Mouse (Mus musculus) forebrain, embryonic 13.5 days (tissue): ENCODE data around the gene Mphosph9. TPM values are rescaled to one million over a fixed set of nuclear protein-coding genes. Genes with fewer than 3 reads are reported as not detected.
"Not testable (repeated sequence)": the region's sequence is repeated elsewhere in the genome, so short reads cannot be mapped to it uniquely, and the experiment has no call there.

ENCODE experiments used
- ATAC-seq: fragments of 200-750 bp; cut with Nextera tagmentation; 2 replicates; pipeline ENCODE4 v1.8.0; 2017
- H3K27ac ChIP-seq: fragments of 300-500 bp; sonication (generic); 2 replicates; pipeline ENCODE4 v1.5.1; 2015; ENCODE audit warnings: inconsistent platforms, mild to moderate bottlenecking, moderate library complexity
- H3K27me3 ChIP-seq: fragments of 300-500 bp; sonication (generic); 2 replicates; pipeline ENCODE4 v1.6.1; 2015; ENCODE audit warnings: mild to moderate bottlenecking, inconsistent platforms
- H3K36me3 ChIP-seq: fragments of 300-500 bp; sonication (generic); 2 replicates; pipeline ENCODE4 v1.6.1; 2015; ENCODE audit warnings: mild to moderate bottlenecking, inconsistent platforms; ENCODE audit not compliant: poor library complexity, severe bottlenecking
- H3K4me1 ChIP-seq: fragments of 300-500 bp; sonication (generic); 2 replicates; pipeline ENCODE4 v1.6.1; 2015; ENCODE audit warnings: inconsistent platforms
- H3K4me2 ChIP-seq: fragments of 300-500 bp; sonication (generic); 2 replicates; pipeline ENCODE4 v1.6.1; 2015; ENCODE audit warnings: inconsistent platforms, mild to moderate bottlenecking, moderate library complexity
- H3K4me3 ChIP-seq: fragments of 300-500 bp; sonication (generic); 2 replicates; pipeline ENCODE4 v1.5.1; 2015; ENCODE audit warnings: mild to moderate bottlenecking, inconsistent platforms
- H3K9ac ChIP-seq: fragments of 300-500 bp; sonication (generic); 2 replicates; pipeline ENCODE4 v1.6.1; 2015; ENCODE audit warnings: mild to moderate bottlenecking, inconsistent platforms
- H3K9me3 ChIP-seq: fragments of 300-500 bp; sonication (generic); replicated peaks from 2 replicates; pipeline ENCODE4 v1.6.1; 2016; ENCODE audit warnings: inconsistent platforms
- WGBS: fragments of 180-500 bp; shearing (Covaris S2); methylation state at CpG from one replicate; pipeline ENCODE4 v1.1.7; 2015; 5-methylcytosine and 5-hydroxymethylcytosine counted together
- polyA plus RNA-seq: library from polyadenylated mRNA; unstranded; fragments of >200 nt; fragmentation: Nextera tagmentation; extraction: Ambion mirVana; gene quantifications from 2 replicates; pipeline ENCODE4 v1.2.1, GENCODE M21; 2015

Gene Mphosph9
- 20.3 and 22.7 TPM in 2 replicates for polyA plus RNA-seq

- Histone ChIP-seq H3K9me3 (no peaks in the 10 kb centered on the region), H3K4me1 (peaks cover 22% of the 10 kb centered on the region)
Measured at GRCm38 (mm10) chr5:124327510-124328364, at the start of gene Mphosph9, which contains the start of gene 2810006K23Rik. TSS of gene Mphosph9 (minus strand) at chr5:124327972. TSS of gene 2810006K23Rik (plus strand) at chr5:124328089.

GRCm38 (mm10) chr5:124377149-124377548 is 49.4 kb upstream of the Mphosph9 start:
- no peak overlapping the region for H3K27ac ChIP-seq
- H3K4me2 ChIP-seq: no peak overlapping the region
- no peak for ATAC-seq
- H3K9ac ChIP-seq: no peak overlapping the region
- peaks cover 89% of the 10 kb centered on the region for H3K36me3 ChIP-seq
- H3K27me3 ChIP-seq: no peaks in the 10 kb centered on the region
- no peak overlapping the region for H3K4me3 ChIP-seq
- 95% methylated on average over 4 of the region's 4 CpGs for WGBS
- no peaks in the 10 kb centered on the region for H3K4me1 ChIP-seq
- no peaks in the 10 kb centered on the region for H3K9me3 ChIP-seq

More at GRCm38 (mm10) chr5:124327510-124328364, at the start of gene Mphosph9, which contains the start of gene 2810006K23Rik:
- ATAC-seq: peak; percentile 98
- H3K36me3 ChIP-seq: peaks cover 18% of the 10 kb centered on the region
- WGBS: under 1% methylated on average over 72 of the region's 72 CpGs
- H3K4me3 ChIP-seq: peak within 1 kb of the TSS; percentile 61
- peak within 1 kb of the TSS; percentile 97 for H3K27ac ChIP-seq
- H3K27me3 ChIP-seq: no peaks in the 10 kb centered on the region
- peak within 1 kb of the TSS; percentile 86 for H3K9ac ChIP-seq
- H3K4me2 ChIP-seq: peak within 1 kb of the TSS; percentile 90

DNA sequence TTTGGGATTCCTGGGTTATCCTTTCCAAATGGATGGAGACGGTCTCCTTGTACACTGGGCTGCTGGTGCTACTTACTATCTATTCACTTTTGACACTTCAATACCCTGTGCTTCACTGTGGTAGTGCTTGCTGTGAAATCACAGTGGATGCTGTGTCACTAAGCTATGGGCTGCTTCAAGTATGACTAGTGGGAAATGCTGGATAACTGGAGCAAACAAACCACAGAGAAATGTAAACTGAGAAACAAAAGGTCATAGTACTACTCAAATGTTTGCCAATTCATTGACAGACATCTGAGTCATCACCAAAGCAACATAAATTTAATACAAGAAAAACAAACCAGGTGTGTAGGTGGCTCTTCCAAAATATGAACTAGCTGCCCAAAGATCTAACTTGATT is 48.6 kb upstream of the Mphosph9 start:
- Histone ChIP-seq H3K9me3 (no peaks in the 10 kb centered on the region), H3K9ac (no peak overlapping the region), H3K27ac (no peak overlapping the region), H3K4me2 (no peak overlapping the region), H3K36me3 (peaks cover 90% of the 10 kb centered on the region), H3K27me3 (no peaks in the 10 kb centered on the region), H3K4me1 (no peaks in the 10 kb centered on the region), H3K4me3 (no peak overlapping the region)
- ATAC-seq: no peak
- 95% methylated on average over 1 of the region's 1 CpGs for WGBS

- no peaks in the 10 kb centered on the region for H3K4me1 ChIP-seq
- no peak overlapping the region for H3K9ac ChIP-seq
- no peak overlapping the region for H3K4me2 ChIP-seq
- ATAC-seq: no peak
- no peaks in the 10 kb centered on the region for H3K9me3 ChIP-seq
- H3K4me3 ChIP-seq: no peak overlapping the region
- WGBS: 99% methylated on average over 7 of the region's 7 CpGs
- peaks cover 90% of the 10 kb centered on the region for H3K36me3 ChIP-seq
- no peak overlapping the region for H3K27ac ChIP-seq
- H3K27me3 ChIP-seq: no peaks in the 10 kb centered on the region
Measured at GRCm38 (mm10) chr5:124374298-124374697, 46.5 kb upstream of the Mphosph9 start.

- no peak overlapping the region for H3K4me2 ChIP-seq
- H3K4me1 ChIP-seq: no peaks in the 10 kb centered on the region
- H3K27ac ChIP-seq: no peak overlapping the region
- WGBS: 90% methylated on average over 3 of the region's 3 CpGs
- no peak overlapping the region for H3K9ac ChIP-seq
- H3K9me3 ChIP-seq: no peaks in the 10 kb centered on the region
- H3K4me3 ChIP-seq: no peak overlapping the region
- H3K36me3 ChIP-seq: peaks cover 35% of the 10 kb centered on the region
- no peaks in the 10 kb centered on the region for H3K27me3 ChIP-seq
- no peak for ATAC-seq
Measured at GRCm38 (mm10) chr5:124366721-124367120, 38.9 kb upstream of the Mphosph9 start.

- H3K9ac ChIP-seq: no peak overlapping the region
- ATAC-seq: no peak
- no peak overlapping the region for H3K4me2 ChIP-seq
- peaks cover 26% of the 10 kb centered on the region for H3K36me3 ChIP-seq
- no peak overlapping the region for H3K4me3 ChIP-seq
- no peaks in the 10 kb centered on the region for H3K27me3 ChIP-seq
- 88% methylated on average over 2 of the region's 2 CpGs for WGBS
- no peak overlapping the region for H3K27ac ChIP-seq
- no peaks in the 10 kb centered on the region for H3K4me1 ChIP-seq
- no peaks in the 10 kb centered on the region for H3K9me3 ChIP-seq
Measured at GRCm38 (mm10) chr5:124365754-124366153, 38.0 kb upstream of the Mphosph9 start.

DNA sequence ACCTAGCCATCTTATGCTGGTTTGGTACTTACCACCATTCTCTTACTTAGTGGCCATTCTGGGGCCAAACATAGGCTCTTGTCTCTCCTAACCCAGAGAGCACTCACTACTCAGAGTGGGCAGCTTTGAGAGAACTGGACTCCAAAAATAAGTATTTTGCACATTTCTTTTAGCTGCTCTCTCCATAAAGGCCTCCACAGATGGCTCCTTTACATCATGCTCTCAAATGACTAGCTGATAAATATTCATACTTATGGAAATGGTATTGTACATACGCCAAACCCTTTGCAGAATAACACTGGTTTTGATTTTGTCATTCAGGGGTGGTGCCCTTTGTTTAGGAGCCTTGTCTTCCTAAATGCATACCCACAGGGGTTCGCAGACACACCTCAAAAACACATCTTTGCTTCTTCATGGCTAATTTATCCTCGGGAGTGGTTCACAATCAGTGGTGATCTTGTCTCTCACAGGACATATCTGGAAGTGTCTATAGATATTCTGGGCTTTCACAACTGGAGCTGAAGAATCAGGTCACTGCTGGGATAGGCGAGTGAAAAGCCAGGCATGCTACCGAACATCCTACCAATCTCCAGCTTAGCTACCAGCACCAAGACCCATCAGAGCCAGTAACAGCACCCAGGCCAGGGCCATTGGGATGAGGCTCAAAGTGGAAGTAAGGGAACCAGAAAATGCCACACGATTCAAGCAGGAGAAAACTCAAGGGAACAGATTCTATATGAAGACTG is 36.6 kb upstream of the Mphosph9 start:
- no peak for ATAC-seq

GRCm38 (mm10) chr5:124362982-124363381 is 35.2 kb upstream of the Mphosph9 start, which contains the start of gene Cdk2ap1:
TSS of gene Cdk2ap1 (minus strand) at chr5:124363082.
- H3K27me3 ChIP-seq, ATAC-seq, H3K4me3 ChIP-seq, H3K9ac ChIP-seq, H3K4me2 ChIP-seq, H3K36me3 ChIP-seq, H3K27ac ChIP-seq, H3K9me3 ChIP-seq, H3K4me1 ChIP-seq: not testable (repeated sequence)
- WGBS: 96% methylated on average over 5 of the region's 5 CpGs

More for the DNA sequence above, 36.6 kb upstream of the Mphosph9 start:
- Histone ChIP-seq H3K9ac (no peak overlapping the region), H3K4me2 (no peak overlapping the region), H3K27me3 (no peaks in the 10 kb centered on the region), H3K27ac (peak overlapping the region; percentile 36; the same call in 1 of the 2 replicates), H3K36me3 (peaks cover 13% of the 10 kb centered on the region), H3K4me3 (no peak overlapping the region), H3K4me1 (no peaks in the 10 kb centered on the region), H3K9me3 (no peaks in the 10 kb centered on the region)
- 80% methylated on average over 6 of the region's 6 CpGs for WGBS

DNA sequence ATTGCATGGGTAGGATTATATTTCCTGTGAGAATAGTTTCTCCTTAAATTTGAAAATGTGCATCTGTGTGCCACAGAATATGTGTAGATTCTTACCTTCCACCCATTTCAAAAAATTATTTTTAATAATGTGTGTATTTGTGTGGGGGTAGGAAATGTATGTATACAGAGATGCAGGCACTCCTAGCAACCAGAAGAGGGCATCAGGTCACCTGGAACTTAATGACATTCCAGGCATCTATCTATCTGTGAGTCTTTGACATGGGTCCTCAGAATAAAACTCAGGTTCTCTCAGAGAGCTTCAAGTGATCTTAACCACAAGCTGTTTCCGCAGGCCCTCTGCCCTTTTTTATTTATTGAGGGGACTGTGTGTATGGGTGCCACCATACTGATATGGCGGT is 31.9 kb upstream of the Mphosph9 start:
- Histone ChIP-seq H3K27me3 (no peaks in the 10 kb centered on the region), H3K27ac (no peak overlapping the region), H3K4me1 (peaks cover 3% of the 10 kb centered on the region), H3K9ac (no peak overlapping the region), H3K9me3 (no peaks in the 10 kb centered on the region), H3K4me2 (no peak overlapping the region), H3K36me3 (no peaks in the 10 kb centered on the region), H3K4me3 (no peak overlapping the region)
- no peak for ATAC-seq
- WGBS: 90% methylated on average over 2 of the region's 2 CpGs

DNA sequence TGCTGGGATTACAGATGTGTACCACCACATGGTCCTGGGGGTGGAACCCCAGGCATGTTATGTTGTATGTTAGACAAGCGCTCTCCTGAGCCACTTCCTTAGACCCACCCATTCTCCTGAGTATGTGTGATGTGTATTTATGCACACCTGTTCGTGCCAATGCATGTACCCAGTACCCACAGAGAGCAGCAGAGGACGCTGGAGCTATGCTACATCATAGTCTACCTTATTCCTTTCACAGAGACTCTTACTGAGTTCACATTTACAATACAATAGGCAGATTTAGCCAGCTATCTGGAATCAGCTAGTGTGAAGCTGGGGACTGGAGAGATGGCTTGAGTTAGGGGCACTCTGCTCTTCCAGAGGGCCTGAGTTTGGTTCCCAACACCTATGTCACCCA is 28.9 kb upstream of the Mphosph9 start:
- Histone ChIP-seq H3K36me3 (no peaks in the 10 kb centered on the region), H3K27ac (no peak overlapping the region), H3K4me1 (peaks cover 9% of the 10 kb centered on the region), H3K9ac (no peak overlapping the region), H3K27me3 (no peaks in the 10 kb centered on the region), H3K4me3 (no peak overlapping the region), H3K4me2 (no peak overlapping the region), H3K9me3 (no peaks in the 10 kb centered on the region)
- ATAC-seq: no peak
- WGBS: 35% methylated on average over 3 of the region's 3 CpGs

DNA sequence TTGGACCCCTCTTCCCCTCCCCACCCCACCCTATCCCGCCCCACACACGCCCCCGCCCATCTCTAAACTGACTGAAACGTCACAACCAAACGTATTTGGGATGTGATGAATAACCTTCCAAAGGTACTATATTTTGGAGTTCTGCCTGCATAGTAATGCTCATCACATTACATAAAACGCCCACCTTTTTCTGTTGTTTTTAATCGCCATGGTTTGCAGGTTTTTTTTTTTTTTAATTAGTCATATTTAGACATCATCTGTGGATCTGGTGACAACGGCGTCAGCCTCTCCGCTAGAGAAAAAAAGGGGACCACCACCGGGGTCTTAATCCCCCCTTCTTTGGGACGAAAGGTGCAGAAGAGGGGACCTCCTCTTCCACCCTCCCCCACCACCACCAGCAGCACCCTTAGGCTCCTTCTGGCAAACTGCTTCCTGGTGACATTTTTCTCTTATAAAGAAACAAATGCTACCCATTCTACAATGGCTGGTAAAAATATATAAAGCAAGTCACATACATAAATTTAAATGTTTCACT is 27.7 kb upstream of the Mphosph9 start:
- Histone ChIP-seq H3K27me3 (no peaks in the 10 kb centered on the region), H3K27ac (no peak overlapping the region), H3K4me3 (peak overlapping the region; percentile 94), H3K4me1 (peaks cover 21% of the 10 kb centered on the region), H3K36me3 (no peaks in the 10 kb centered on the region), H3K9me3 (no peaks in the 10 kb centered on the region), H3K9ac (peak overlapping the region; percentile 100), H3K4me2 (peak overlapping the region; percentile 64)
- ATAC-seq: no peak
- under 1% methylated on average over 12 of the region's 12 CpGs for WGBS
